Mouse (Mus musculus) right cerebral cortex, adult 18-20 months (tissue): ENCODE data around the gene Ppcs.
A peak's percentile ranks its signal among the peaks of the same experiment; 100 is the strongest.

Source experiments
- DNase-seq: peaks from one replicate; pipeline ENCODE4 v3.0.0; 2022; ENCODE audit warnings: mixed read lengths

Gene Ppcs

GRCm38 (mm10) chr4:119417270-119417669, 5.0 kb downstream of the Ppcs start:
- no peak for DNase-seq

GRCm38 (mm10) chr4:119415072-119415753, 7.0 kb downstream of the Ppcs start, which contains the start of gene Ccdc30:
Gene Ccdc30 (minus strand): TSS chr4:119415521.
- peak; percentile 97 for DNase-seq

DNA sequence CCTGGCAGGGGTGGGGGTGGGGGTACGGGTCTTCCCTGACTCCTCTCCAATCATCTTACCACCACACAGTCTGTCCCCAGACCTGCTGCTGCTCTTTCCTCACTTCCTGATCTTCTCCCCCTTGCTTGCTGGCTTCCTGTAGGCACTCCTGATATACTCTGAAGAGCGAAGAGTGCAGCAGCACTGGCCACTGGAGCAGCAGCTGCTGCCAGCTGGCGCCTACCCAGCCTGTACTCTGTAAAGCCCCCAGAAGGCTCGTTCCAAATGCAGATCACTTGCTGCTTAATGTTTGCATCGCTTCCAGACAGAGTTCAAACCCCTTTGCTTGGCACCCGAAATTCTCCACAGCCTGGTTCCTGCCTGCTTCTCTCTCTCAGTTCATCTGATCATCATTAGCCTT, 9.4 kb downstream of the Ppcs start:
- DNase-seq: no peak

DNA sequence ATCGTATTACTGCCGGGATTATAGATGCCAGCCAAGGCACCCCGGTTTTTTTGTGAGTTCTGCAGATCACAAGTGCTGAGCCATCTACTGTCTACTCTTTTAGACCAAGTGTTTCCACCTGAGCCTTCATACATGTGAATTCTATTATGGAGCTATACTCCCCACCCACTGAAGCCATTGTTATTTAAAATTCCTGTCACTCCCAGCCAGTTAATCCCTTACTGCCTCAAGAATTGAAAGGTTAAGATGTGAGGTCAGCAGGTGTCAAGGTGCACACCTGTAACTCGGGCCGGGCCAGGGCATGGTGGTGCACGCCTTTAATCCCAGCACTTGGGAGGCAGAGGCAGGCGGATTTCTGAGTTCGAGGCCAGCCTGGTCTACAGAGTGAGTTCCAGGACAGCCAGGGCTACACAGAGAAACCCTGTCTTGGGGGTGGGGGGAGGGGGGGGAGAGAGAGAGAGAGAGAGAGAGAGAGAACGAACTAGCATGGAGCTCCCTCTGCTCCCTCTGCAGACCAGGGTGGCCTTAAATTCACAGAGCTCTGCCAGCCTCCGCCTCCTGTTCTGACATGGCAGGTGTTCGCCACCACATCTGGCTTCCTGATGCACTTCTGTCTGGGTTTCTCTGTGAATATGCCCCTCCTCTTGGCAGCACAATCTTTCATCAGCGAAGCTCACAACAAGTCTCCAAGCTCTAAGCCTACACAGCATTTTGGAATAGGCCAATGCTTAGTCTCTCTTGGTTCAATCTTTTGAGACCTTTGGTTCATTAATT, 10.2 kb downstream of the Ppcs start:
- no peak for DNase-seq

GRCm38 (mm10) chr4:119403431-119403830, 18.8 kb downstream of the Ppcs start:
- no peak for DNase-seq

GRCm38 (mm10) chr4:119400896-119401295, 21.3 kb downstream of the Ppcs start:
- no peak for DNase-seq

DNA sequence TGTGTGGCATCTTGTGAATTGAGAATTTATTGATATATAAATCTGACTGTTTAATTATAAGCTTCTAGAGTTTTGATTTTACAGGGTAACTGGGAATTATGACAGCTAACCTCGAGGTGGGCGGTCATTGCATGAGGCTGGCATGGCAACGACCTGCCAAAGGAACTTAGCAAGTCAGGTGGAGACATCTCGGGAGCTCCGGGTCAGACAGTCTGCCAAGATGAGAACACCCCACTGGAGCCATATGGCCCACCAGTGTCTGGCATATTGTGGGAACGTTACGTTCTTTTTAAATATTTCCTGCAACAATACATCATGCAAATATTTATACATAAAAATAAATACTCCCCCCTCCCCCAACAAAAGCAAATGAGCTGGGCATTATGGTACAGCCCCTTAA, 23.5 kb downstream of the Ppcs start:
- no peak for DNase-seq

DNA sequence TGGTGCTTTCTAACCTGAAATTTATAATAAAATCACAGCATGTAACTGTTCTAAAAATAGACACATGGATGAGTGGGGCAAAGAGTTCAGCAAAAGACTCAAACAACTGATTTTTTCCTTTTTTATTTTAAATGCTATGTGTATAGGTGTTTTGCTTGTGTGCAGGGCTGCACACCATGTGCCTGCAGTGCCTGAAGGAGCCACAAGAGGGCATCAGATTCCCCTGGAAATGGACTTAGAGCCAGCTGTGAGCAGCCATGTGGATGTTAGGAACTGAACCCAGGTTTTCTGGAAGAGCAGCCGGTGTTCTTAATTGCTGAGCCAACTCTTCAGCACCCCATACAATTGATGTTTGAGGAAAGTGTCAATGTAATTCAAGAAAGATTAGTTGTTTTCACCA, 31.9 kb downstream of the Ppcs start:
- no peak for DNase-seq

- no peak for DNase-seq
These were observed 33.0 kb downstream of the Ppcs start for GRCm38 (mm10) chr4:119389184-119389583.

DNA sequence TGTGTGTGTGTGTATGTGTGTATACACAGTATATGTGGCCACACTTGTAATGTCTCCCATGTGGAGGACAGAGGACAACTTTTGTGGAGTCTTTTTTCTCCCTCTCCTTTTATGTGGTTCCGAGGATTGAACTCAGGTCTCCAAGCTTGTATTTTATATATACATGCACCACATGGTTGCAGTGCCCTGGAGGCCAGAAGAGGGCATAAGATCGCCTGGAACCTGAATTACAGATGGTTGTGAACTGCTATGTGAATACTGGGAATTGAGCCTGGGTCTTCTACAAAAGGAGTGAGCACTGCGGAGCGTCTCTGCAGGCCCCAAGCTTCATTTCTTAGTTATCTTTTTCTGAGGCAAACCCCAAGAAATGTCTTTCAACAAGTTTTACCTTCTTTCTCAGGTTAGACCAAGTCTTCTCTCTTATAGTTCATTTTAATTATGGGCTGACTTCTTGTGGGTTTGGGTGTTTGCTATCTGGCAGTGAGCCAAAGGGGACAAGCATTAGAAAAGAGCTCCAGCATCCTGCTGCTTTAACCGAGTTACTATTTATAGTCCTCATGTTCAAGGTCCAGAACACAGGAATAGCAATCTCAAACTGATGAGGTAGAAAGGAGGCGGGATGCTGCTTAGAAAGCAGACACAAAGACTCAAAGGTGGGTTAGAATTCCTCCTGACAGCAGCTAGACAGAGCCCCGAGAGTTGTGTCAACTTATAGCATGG, 40.6 kb downstream of the Ppcs start:
- no peak for DNase-seq

- DNase-seq: no peak
These were observed 52.8 kb downstream of the Ppcs start for GRCm38 (mm10) chr4:119369460-119369859.
